Mouse (Mus musculus) stomach, postnatal 0 days (tissue): ENCODE measurements around the gene Ppm1j.

Experiments
- CTCF ChIP-seq: IDR thresholded peaks from 2 replicates; pipeline ENCODE4 v1.5.1; 2016; ENCODE audit warnings: antibody characterized with exemption, low read depth, mild to moderate bottlenecking, moderate library complexity
- EP300 ChIP-seq: optimal IDR thresholded peaks from 2 replicates; pipeline ENCODE3; 2016; ENCODE audit warnings: antibody characterized with exemption

DNA sequence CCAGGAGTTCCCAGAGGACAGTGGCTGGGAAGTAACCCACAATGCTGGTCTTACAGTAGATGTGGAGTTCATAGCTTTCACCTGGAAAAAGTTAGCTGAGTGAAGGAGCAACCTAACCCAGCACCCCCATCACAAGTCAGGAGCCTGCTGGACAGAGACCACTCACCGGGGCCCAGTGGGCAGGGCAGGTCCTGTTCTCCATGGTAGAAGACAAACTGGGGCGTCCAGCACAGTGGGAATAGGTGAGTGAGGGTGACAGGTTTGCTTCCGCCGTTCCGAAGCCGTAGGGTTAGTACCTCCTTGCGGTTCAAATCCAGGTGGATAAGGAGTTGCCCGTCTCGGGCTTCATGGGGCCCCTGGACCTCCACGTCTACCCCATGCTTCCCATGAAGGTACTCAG is 23.5 kb downstream of the Ppm1j start:
- TF ChIP-seq CTCF (no peak), EP300 (no peak)
